Mouse (Mus musculus) heart, adult 2 months (tissue): ENCODE measurements around the gene Olfr1230. TPM values are rescaled to one million over a fixed set of nuclear protein-coding genes. Genes with fewer than 3 reads are reported as not detected.

Experiments used
- DNase-seq, 2 experiments: peaks; one replicate each; pipeline ENCODE4 v3.0.0; 2021
- H3K27ac ChIP-seq: fragments of 200-600 bp; 2 replicates; pipeline ENCODE4 v1.8.1; 2022
- H3K27me3 ChIP-seq: fragments of 200-500 bp; 2 replicates; pipeline ENCODE4 v1.6.1; 2012; ENCODE audit warnings: mild to moderate bottlenecking, low read length, inconsistent platforms, mixed read lengths; ENCODE audit not compliant: control insufficient read depth, insufficient read depth
- H3K36me3 ChIP-seq: fragments of 200-500 bp; 2 replicates; pipeline ENCODE4 v1.6.1; 2012; ENCODE audit warnings: low read length, inconsistent platforms; ENCODE audit not compliant: control insufficient read depth, insufficient read depth
- H3K4me1 ChIP-seq: fragments of 200-500 bp; 2 replicates; pipeline ENCODE4 v1.6.1; 2011; ENCODE audit warnings: low read length; ENCODE audit not compliant: control insufficient read depth, insufficient read depth
- H3K4me3 ChIP-seq: fragments of 200-600 bp; 2 replicates; pipeline ENCODE4 v1.8.1; 2022
- H3K79me2 ChIP-seq: fragments of 200-500 bp; replicated peaks from 2 replicates; pipeline ENCODE4 v1.6.1; 2012; ENCODE audit warnings: mild to moderate bottlenecking, inconsistent platforms, low read length, moderate library complexity, mixed read lengths; ENCODE audit not compliant: control insufficient read depth, insufficient read depth
- H3K9ac ChIP-seq: fragments of 200-500 bp; 2 replicates; pipeline ENCODE4 v1.6.1; 2012; ENCODE audit warnings: low read depth, mild to moderate bottlenecking, control low read depth, inconsistent platforms, low read length, mixed read lengths
- CTCF ChIP-seq: fragments of 200-600 bp; IDR thresholded peaks from 2 replicates; pipeline ENCODE4 v1.8.1; 2022; ENCODE audit warnings: antibody characterized with exemption, mild to moderate bottlenecking, moderate library complexity
- EP300 ChIP-seq: fragments of 200-500 bp; IDR thresholded peaks from 2 replicates; pipeline ENCODE4 v1.6.1; 2011; ENCODE audit warnings: low read depth, low read length, control low read depth; ENCODE audit not compliant: insufficient read depth
- POLR2A ChIP-seq: fragments of 200-500 bp; IDR thresholded peaks from 2 replicates; pipeline ENCODE4 v1.6.1; 2011; ENCODE audit warnings: mild to moderate bottlenecking, low read depth, low read length, control low read depth; ENCODE audit not compliant: insufficient read depth
- WGBS: fragments of 180-500 bp; shearing (Covaris S2); methylation state at CpG from one replicate; pipeline ENCODE4 v1.1.7; 2018; 5-methylcytosine and 5-hydroxymethylcytosine counted together
- intact Hi-C: fragments of 180-260 bp; cut with DNase I; formaldehyde crosslinking; loops from one replicate; pipeline ENCODE4 v1.15.1; 2025
- long read RNA-seq: library from polyadenylated mRNA; stranded (forward); transcript quantifications from one replicate; pipeline ENCODE4 v2.0.0, GENCODE M21; 2021
- polyA plus RNA-seq: library from polyadenylated mRNA; depleted of rRNA; stranded (reverse); fragments of >200 nt; gene quantifications from 2 replicates; pipeline ENCODE4 v1.2.3, GENCODE M21; 2012; rRNA removed
- total RNA-seq, 2 experiments: library from RNA; stranded (reverse); gene quantifications; 2 replicates each; pipeline ENCODE4 v1.2.3; 2021

Gene Olfr1230
- total RNA-seq (not detected), polyA plus RNA-seq (not detected in 2 replicates)
- long read RNA-seq: 0 reads

DNA sequence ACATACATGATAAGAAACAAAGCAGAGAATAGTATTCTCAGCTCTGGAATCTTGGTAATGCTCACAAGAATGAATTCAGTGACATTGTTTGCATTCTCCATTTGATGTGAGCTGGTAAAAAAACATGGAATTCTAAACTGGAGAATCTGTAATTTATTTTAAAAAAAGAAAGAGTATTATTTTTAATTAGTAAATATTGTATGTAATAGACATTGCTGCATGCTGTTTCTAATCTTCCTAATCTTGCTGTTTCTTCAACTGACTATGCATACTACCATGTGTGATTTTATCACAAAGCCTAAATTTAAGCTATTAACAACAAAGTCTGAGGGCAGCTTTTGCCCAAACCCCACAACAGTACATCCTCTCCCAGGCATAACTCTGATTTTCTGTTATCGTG, at the start of gene Olfr1230:
Olfr1230 (minus strand) TSS at position 101 of the 400 bp plus-strand sequence.
- no peak for TF ChIP-seq CTCF
- TF ChIP-seq EP300: no peak
- TF ChIP-seq POLR2A: no peak
- Histone ChIP-seq H3K9ac (no peak within 1 kb of the TSS), H3K4me3 (no peak within 1 kb of the TSS), H3K4me1 (no peaks in the 10 kb centered on the region), H3K79me2 (no peaks in the 10 kb centered on the region), H3K36me3 (no peaks in the 10 kb centered on the region), H3K27me3 (no peaks in the 10 kb centered on the region), H3K27ac (no peak within 1 kb of the TSS)
- intact Hi-C loops: no loop called here
- DNase-seq: no peak
- WGBS: 83% methylated on average over 1 of the region's 1 CpGs

DNA sequence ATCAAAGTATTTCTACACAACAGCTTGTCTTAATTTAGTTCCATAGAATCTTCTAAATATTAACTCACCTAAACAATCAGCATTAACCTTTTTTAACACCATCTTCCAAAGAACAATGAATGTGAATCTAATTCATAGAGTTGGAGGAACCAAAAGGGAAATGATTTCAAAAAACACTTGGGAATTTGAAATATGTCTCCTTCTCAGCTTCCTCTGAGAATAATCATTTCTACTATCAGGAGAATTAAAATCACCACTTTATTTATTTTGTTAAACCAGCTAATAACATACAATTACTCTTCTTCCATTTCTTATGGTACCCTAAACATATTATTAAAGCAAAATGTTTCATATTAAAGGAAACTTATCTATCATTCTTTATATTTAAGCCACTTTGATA, 45.2 kb upstream of the Olfr1230 start, which contains the start of gene Olfr1233:
Olfr1233 (minus strand) TSS at position 101 of the 400 bp plus-strand sequence.
- intact Hi-C loops: no loop called here
- no peaks in the 10 kb centered on the region for H3K4me1 ChIP-seq

DNA sequence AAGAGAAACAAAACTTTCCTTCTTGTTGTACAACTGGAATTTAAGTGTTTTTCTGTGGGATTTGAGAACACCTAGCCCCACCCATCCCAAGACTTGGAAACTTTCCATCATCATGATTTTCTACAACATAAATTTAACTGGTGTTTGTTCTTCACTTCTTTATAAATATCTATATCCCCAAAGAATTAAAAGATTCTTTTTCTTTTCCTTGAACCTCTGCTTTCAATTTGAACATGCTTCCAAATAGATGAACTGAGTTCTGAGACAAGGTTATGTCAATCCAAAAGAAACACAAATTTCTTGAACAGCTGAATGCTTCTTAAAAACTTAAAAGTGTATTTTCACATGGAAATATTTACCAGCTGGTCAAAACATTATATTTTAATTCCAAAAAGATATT, 32.5 kb upstream of the Olfr1230 start, which contains the start of gene Olfr1232:
Olfr1232 (minus strand) TSS at position 101 of the 400 bp plus-strand sequence.
- Histone ChIP-seq H3K36me3 (no peaks in the 10 kb centered on the region), H3K9ac (no peak within 1 kb of the TSS), H3K4me3 (no peak within 1 kb of the TSS), H3K4me1 (no peaks in the 10 kb centered on the region), H3K79me2 (no peaks in the 10 kb centered on the region), H3K27ac (no peak within 1 kb of the TSS), H3K27me3 (no peaks in the 10 kb centered on the region)
- TF ChIP-seq CTCF: no peak
- TF ChIP-seq EP300: no peak
- no peak for TF ChIP-seq POLR2A
- intact Hi-C loops: no loop called here
- no peak for DNase-seq

More for the DNA sequence above, 45.2 kb upstream of the Olfr1230 start, which contains the start of gene Olfr1233:
- Histone ChIP-seq H3K79me2 (no peaks in the 10 kb centered on the region), H3K27me3 (no peaks in the 10 kb centered on the region), H3K27ac (no peak within 1 kb of the TSS), H3K4me3 (no peak within 1 kb of the TSS), H3K9ac (no peak within 1 kb of the TSS), H3K36me3 (no peaks in the 10 kb centered on the region)
- TF ChIP-seq POLR2A: no peak
- no peak for TF ChIP-seq EP300
- no peak for TF ChIP-seq CTCF
- DNase-seq: no peak

DNA sequence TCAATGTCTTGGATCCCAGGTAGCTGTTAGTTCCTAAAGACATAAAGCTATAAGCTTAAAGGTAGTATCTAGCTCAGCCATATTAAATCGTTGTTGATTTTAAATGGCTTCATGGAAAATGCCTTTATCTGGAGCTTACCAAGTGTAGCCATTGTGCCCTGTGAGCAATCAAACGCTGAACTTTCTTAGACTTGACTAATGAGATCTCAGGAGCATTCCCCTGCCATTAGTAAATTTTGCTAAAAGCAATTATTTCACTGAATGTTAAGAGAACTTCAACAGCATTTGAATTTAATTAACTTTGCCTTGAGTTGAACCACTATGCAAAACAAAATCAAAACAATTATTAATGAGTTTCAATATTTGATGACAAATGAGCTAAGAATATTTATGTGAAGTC, 9.9 kb upstream of the Olfr1230 start, which contains the start of gene Olfr1231:
Olfr1231 (minus strand) TSS at position 101 of the 400 bp plus-strand sequence.
- DNase-seq: no peak
- Histone ChIP-seq H3K79me2 (no peaks in the 10 kb centered on the region), H3K27ac (no peak within 1 kb of the TSS), H3K9ac (no peak within 1 kb of the TSS), H3K4me1 (no peaks in the 10 kb centered on the region), H3K4me3 (no peak within 1 kb of the TSS), H3K36me3 (no peaks in the 10 kb centered on the region), H3K27me3 (no peaks in the 10 kb centered on the region)
- no peak for TF ChIP-seq POLR2A
- no peak for TF ChIP-seq EP300
- no peak for TF ChIP-seq CTCF
- 60% methylated on average over 2 of the region's 2 CpGs for WGBS
- intact Hi-C loops: no loop called here

DNA sequence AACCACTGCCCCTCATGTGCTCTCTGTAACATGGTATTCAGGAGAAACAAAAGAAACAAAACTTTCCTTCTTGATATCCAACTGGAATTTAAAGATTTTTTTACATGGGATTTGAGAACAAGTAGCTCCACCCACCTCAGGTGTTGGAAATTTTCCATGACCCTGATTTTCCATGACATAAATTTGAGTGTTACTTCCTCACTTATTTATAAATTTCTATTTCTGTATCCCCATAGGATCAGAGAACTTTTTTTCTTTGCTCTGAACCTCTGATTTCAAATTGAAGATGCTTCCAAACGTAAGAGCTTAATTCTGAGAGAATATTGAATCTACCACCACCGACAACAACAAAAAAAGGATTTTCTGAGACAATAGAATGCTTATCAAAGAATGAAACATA, 9.2 kb downstream of the Olfr1230 start, which contains the start of gene Olfr1229:
Olfr1229 (minus strand) TSS at position 101 of the 400 bp plus-strand sequence.
- 43% methylated on average over 2 of the region's 2 CpGs for WGBS
- no peak for TF ChIP-seq EP300
- TF ChIP-seq POLR2A: no peak
- TF ChIP-seq CTCF: no peak

DNA sequence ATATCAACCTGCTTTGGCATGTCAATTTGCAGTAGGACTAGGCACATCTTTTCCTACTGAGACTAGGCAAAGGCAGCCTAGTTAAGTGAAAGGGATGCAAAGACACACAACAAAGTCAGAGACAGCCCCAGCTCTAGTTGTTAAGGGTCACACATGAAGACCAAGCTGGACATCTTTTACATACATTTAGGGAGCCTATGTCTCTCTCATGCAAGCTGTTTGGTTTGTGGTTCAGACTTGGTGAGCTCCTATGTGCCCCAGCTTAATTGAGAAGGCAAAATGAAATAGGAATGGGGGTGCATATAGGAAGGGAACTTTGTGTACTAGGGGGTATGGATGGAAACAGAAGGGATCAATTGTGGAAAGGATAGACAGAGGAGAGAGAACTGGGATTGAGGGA, 43.1 kb downstream of the Olfr1230 start, which contains the start of gene Olfr1228:
Olfr1228 (minus strand) TSS at position 101 of the 400 bp plus-strand sequence.
- intact Hi-C loops: no loop called here
- TF ChIP-seq CTCF: no peak
- no peak for TF ChIP-seq POLR2A
- no peak for TF ChIP-seq EP300
- H3K4me3 ChIP-seq: no peak within 1 kb of the TSS

More for the DNA sequence above, 9.2 kb downstream of the Olfr1230 start, which contains the start of gene Olfr1229:
- Histone ChIP-seq H3K9ac (no peak within 1 kb of the TSS), H3K36me3 (no peaks in the 10 kb centered on the region), H3K27ac (no peak within 1 kb of the TSS), H3K27me3 (no peaks in the 10 kb centered on the region), H3K79me2 (no peaks in the 10 kb centered on the region), H3K4me3 (no peak within 1 kb of the TSS), H3K4me1 (no peaks in the 10 kb centered on the region)
- DNase-seq: no peak
- intact Hi-C loops: no loop called here

More for the DNA sequence above, 43.1 kb downstream of the Olfr1230 start, which contains the start of gene Olfr1228:
- Histone ChIP-seq H3K36me3 (no peaks in the 10 kb centered on the region), H3K79me2 (no peaks in the 10 kb centered on the region), H3K4me1 (no peaks in the 10 kb centered on the region), H3K27ac (no peak within 1 kb of the TSS), H3K27me3 (no peaks in the 10 kb centered on the region), H3K9ac (no peak within 1 kb of the TSS)
- no peak for DNase-seq

Other genes with a start within 250 kb of the Olfr1230 start
- not detected for gene Olfr1218, start 236.1 kb downstream of the Olfr1230 start, total RNA-seq
- not detected in 2 replicates for gene Olfr1218, start 236.1 kb downstream of the Olfr1230 start, polyA plus RNA-seq
- gene Olfr1219, start 213.8 kb downstream of the Olfr1230 start, total RNA-seq: not detected
- gene Olfr1219, start 213.8 kb downstream of the Olfr1230 start, polyA plus RNA-seq: not detected in 2 replicates
- not detected for gene Olfr1220, start 190.4 kb downstream of the Olfr1230 start, total RNA-seq
- gene Olfr1220, start 190.4 kb downstream of the Olfr1230 start, polyA plus RNA-seq: not detected in 2 replicates
- gene Olfr1221, start 180.0 kb downstream of the Olfr1230 start, total RNA-seq: not detected
- not detected in 2 replicates for gene Olfr1221, start 180.0 kb downstream of the Olfr1230 start, polyA plus RNA-seq
- gene Olfr1222, start 164.2 kb downstream of the Olfr1230 start, total RNA-seq: not detected
- gene Olfr1222, start 164.2 kb downstream of the Olfr1230 start, polyA plus RNA-seq: not detected in 2 replicates
- gene Olfr1223, start 145.7 kb downstream of the Olfr1230 start, total RNA-seq: not detected
- gene Olfr1223, start 145.7 kb downstream of the Olfr1230 start, polyA plus RNA-seq: not detected in 2 replicates
- not detected for gene Olfr1224-ps1, start 133.2 kb downstream of the Olfr1230 start, total RNA-seq
- not detected in 2 replicates for gene Olfr1224-ps1, start 133.2 kb downstream of the Olfr1230 start, polyA plus RNA-seq
- gene Olfr1225, start 122.6 kb downstream of the Olfr1230 start, total RNA-seq: not detected
- gene Olfr1225, start 122.6 kb downstream of the Olfr1230 start, polyA plus RNA-seq: not detected in 2 replicates
- gene Olfr1226, start 97.2 kb downstream of the Olfr1230 start, total RNA-seq: not detected
- not detected in 2 replicates for gene Olfr1226, start 97.2 kb downstream of the Olfr1230 start, polyA plus RNA-seq
- not detected for gene Olfr1228, start 43.2 kb downstream of the Olfr1230 start, total RNA-seq
- not detected in 2 replicates for gene Olfr1228, start 43.2 kb downstream of the Olfr1230 start, polyA plus RNA-seq
- gene Olfr1229, start 9.3 kb downstream of the Olfr1230 start, total RNA-seq: not detected
- not detected in 2 replicates for gene Olfr1229, start 9.3 kb downstream of the Olfr1230 start, polyA plus RNA-seq
- not detected for gene Olfr1231, start 9.8 kb upstream of the Olfr1230 start, total RNA-seq
- not detected in 2 replicates for gene Olfr1231, start 9.8 kb upstream of the Olfr1230 start, polyA plus RNA-seq
- gene Olfr1232, start 32.4 kb upstream of the Olfr1230 start, total RNA-seq: not detected
- not detected in 2 replicates for gene Olfr1232, start 32.4 kb upstream of the Olfr1230 start, polyA plus RNA-seq
- not detected for gene Olfr1233, start 45.1 kb upstream of the Olfr1230 start, total RNA-seq
- gene Olfr1233, start 45.1 kb upstream of the Olfr1230 start, polyA plus RNA-seq: not detected in 2 replicates
- not detected for gene Olfr1234, start 67.6 kb upstream of the Olfr1230 start, total RNA-seq
- not detected in 2 replicates for gene Olfr1234, start 67.6 kb upstream of the Olfr1230 start, polyA plus RNA-seq
- not detected for gene Olfr1238, start 112.4 kb upstream of the Olfr1230 start, total RNA-seq
- not detected in 2 replicates for gene Olfr1238, start 112.4 kb upstream of the Olfr1230 start, polyA plus RNA-seq
- gene Olfr1239, start 123.1 kb upstream of the Olfr1230 start, total RNA-seq: not detected
- not detected in 2 replicates for gene Olfr1239, start 123.1 kb upstream of the Olfr1230 start, polyA plus RNA-seq
- gene Olfr1240, start 145.7 kb upstream of the Olfr1230 start, total RNA-seq: not detected
- not detected in 2 replicates for gene Olfr1240, start 145.7 kb upstream of the Olfr1230 start, polyA plus RNA-seq
- gene Olfr1241, start 189.9 kb upstream of the Olfr1230 start, total RNA-seq: not detected
- not detected in 2 replicates for gene Olfr1241, start 189.9 kb upstream of the Olfr1230 start, polyA plus RNA-seq
- gene Olfr1242, start 201.1 kb upstream of the Olfr1230 start, total RNA-seq: not detected
- not detected in 2 replicates for gene Olfr1242, start 201.1 kb upstream of the Olfr1230 start, polyA plus RNA-seq
- gene Olfr1243, start 234.2 kb upstream of the Olfr1230 start, total RNA-seq: not detected
- not detected in 2 replicates for gene Olfr1243, start 234.2 kb upstream of the Olfr1230 start, polyA plus RNA-seq